Mouse (Mus musculus): ENCODE data around the gene Eml5. TPM values are rescaled to one million over a fixed set of nuclear protein-coding genes. Genes with fewer than 3 reads are reported as not detected.

Gene Eml5
- polyA plus RNA-seq, 1 experiment from 2014 or later: 3.6 TPM

- no peak for ATAC-seq (ENCODE audit: borderline replicate concordance, extremely low read depth, low FRiP score, low TSS enrichment)
- Histone ChIP-seq H3K9me3 (no peaks in the 10 kb centered on the region), H3K9ac (no peak overlapping the region), H3K27me3 (no peaks in the 10 kb centered on the region), H3K4me1 (no peaks in the 10 kb centered on the region), H3K4me3 (no peak overlapping the region), H3K4me2 (no peak overlapping the region), H3K27ac (no peak overlapping the region), H3K36me3 (no peaks in the 10 kb centered on the region)
- 32% methylated on average over 5 of the region's 5 CpGs for WGBS
Measured at GRCm38 (mm10) chr12:98881796-98882195, 19.5 kb downstream of the Eml5 start.

GRCm38 (mm10) chr12:98878693-98879092 is 22.6 kb downstream of the Eml5 start:
- H3K27ac ChIP-seq: no peak overlapping the region
- no peak for ATAC-seq (ENCODE audit: borderline replicate concordance, extremely low read depth, low FRiP score, low TSS enrichment)

DNA sequence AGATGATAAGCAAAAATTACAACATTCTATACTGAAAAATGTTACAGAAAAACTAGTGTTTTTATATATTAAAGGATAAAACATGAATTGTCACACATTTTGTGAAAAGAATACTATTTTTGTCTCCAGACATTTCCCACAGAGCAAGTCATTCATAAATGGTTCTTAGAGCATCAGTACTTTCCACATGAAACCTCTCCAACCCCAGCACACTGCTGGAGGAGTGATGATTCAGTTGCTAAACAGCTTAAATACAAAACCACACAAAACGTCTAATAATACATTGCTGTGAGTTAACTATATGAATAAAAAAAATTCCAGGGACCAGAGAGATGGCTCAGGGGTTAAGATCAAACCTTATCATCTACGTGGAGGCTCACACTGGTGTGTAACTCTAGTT is 26.1 kb downstream of the Eml5 start:
- Histone ChIP-seq H3K9me3 (no peaks in the 10 kb centered on the region), H3K27ac (no peak overlapping the region), H3K36me3 (no peaks in the 10 kb centered on the region), H3K27me3 (no peaks in the 10 kb centered on the region), H3K4me2 (no peak overlapping the region), H3K4me3 (no peak overlapping the region), H3K9ac (no peak overlapping the region), H3K4me1 (no peaks in the 10 kb centered on the region)
- ATAC-seq (ENCODE audit: borderline replicate concordance, extremely low read depth, low FRiP score, low TSS enrichment): no peak
- WGBS: 53% methylated on average over 2 of the region's 2 CpGs

More at GRCm38 (mm10) chr12:98878693-98879092, 22.6 kb downstream of the Eml5 start:
- Histone ChIP-seq H3K36me3 (no peaks in the 10 kb centered on the region), H3K9ac (no peak overlapping the region), H3K27me3 (no peaks in the 10 kb centered on the region), H3K4me2 (no peak overlapping the region), H3K4me3 (no peak overlapping the region), H3K4me1 (no peaks in the 10 kb centered on the region), H3K9me3 (no peaks in the 10 kb centered on the region)
- 72% methylated on average over 1 of the region's 1 CpGs for WGBS

- 84% methylated on average over 10 of the region's 10 CpGs for WGBS
- Histone ChIP-seq H3K4me3 (no peak overlapping the region), H3K4me2 (no peak overlapping the region), H3K27ac (no peak overlapping the region), H3K4me1 (no peaks in the 10 kb centered on the region), H3K9me3 (no peaks in the 10 kb centered on the region), H3K9ac (no peak overlapping the region), H3K27me3 (no peaks in the 10 kb centered on the region), H3K36me3 (no peaks in the 10 kb centered on the region)
- no peak for ATAC-seq (ENCODE audit: borderline replicate concordance, extremely low read depth, low FRiP score, low TSS enrichment)
Measured at GRCm38 (mm10) chr12:98872836-98873235, 28.4 kb downstream of the Eml5 start.

DNA sequence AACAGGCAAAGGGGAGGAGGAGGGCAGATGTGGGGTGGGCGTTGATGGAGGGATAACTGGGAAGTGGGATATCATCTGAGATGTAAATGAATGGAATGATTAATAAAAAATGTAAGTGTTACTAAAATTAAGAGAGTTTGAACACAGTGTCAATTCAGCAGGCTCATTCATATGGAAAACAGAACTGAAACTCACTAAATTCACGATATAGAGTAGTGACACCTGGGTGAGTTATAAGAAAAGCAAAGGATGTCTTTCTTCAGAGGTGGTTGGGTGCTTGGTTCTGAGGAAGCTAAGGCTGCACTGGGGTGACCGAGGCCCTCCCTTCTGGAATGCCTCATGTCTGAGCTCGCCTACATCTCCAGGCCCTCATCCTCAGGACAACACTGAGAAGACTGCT is 37.8 kb downstream of the Eml5 start:
- WGBS: 71% methylated on average over 4 of the region's 4 CpGs
- Histone ChIP-seq H3K9me3 (no peaks in the 10 kb centered on the region), H3K4me1 (no peaks in the 10 kb centered on the region), H3K4me2 (no peak overlapping the region), H3K4me3 (no peak overlapping the region), H3K36me3 (no peaks in the 10 kb centered on the region), H3K9ac (no peak overlapping the region), H3K27ac (no peak overlapping the region), H3K27me3 (no peaks in the 10 kb centered on the region)
- no peak for ATAC-seq (ENCODE audit: borderline replicate concordance, extremely low read depth, low FRiP score, low TSS enrichment)

- no peak for ATAC-seq (ENCODE audit: borderline replicate concordance, extremely low read depth, low FRiP score, low TSS enrichment)
- Histone ChIP-seq H3K36me3 (no peaks in the 10 kb centered on the region), H3K9ac (no peak overlapping the region), H3K9me3 (no peaks in the 10 kb centered on the region), H3K4me3 (no peak overlapping the region), H3K27ac (no peak overlapping the region), H3K4me1 (no peaks in the 10 kb centered on the region), H3K27me3 (no peaks in the 10 kb centered on the region), H3K4me2 (no peak overlapping the region)
- WGBS: 81% methylated on average over 2 of the region's 2 CpGs
Measured at GRCm38 (mm10) chr12:98860316-98860715, 41.0 kb downstream of the Eml5 start.

DNA sequence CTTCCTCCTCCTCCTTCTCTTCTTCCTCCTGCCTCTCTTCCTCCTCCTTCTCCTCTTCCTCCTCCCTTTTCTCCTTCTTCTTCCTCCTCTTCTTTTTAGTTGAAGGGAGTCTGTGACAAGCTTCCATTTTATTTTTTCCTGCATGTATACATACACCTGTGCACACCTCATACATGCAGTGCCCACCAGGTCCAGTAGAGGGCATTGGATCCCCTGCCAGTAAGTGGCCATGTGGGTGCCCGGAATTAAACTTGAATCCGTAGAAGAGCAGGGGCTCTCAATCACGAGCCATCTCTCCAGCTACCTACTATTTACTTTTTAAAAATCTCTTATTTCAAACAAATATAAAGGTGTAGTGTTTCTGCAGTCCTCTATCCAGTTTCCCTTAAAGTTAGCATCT is 50.5 kb downstream of the Eml5 start:
- Histone ChIP-seq H3K9ac (no peak overlapping the region), H3K27me3 (no peaks in the 10 kb centered on the region), H3K4me2 (no peak overlapping the region), H3K9me3 (no peaks in the 10 kb centered on the region), H3K36me3 (no peaks in the 10 kb centered on the region), H3K27ac (no peak overlapping the region), H3K4me3 (no peak overlapping the region), H3K4me1 (no peaks in the 10 kb centered on the region)
- ATAC-seq (ENCODE audit: borderline replicate concordance, extremely low read depth, low FRiP score, low TSS enrichment): no peak
- 17% methylated on average over 3 of the region's 3 CpGs for WGBS

- ATAC-seq (ENCODE audit: borderline replicate concordance, extremely low read depth, low FRiP score, low TSS enrichment): no peak
Measured at GRCm38 (mm10) chr12:98844774-98845173, 56.5 kb downstream of the Eml5 start.

GRCm38 (mm10) chr12:98840135-98840534 is 61.1 kb downstream of the Eml5 start:
- no peaks in the 10 kb centered on the region for H3K9me3 ChIP-seq
- no peak overlapping the region for H3K4me3 ChIP-seq
- H3K9ac ChIP-seq: no peak overlapping the region
- no peaks in the 10 kb centered on the region for H3K4me1 ChIP-seq
- H3K27ac ChIP-seq: no peak overlapping the region
- H3K36me3 ChIP-seq: no peaks in the 10 kb centered on the region
- H3K27me3 ChIP-seq: no peaks in the 10 kb centered on the region
- ATAC-seq (ENCODE audit: borderline replicate concordance, extremely low read depth, low FRiP score, low TSS enrichment): no peak
- 71% methylated on average over 3 of the region's 3 CpGs for WGBS
- H3K4me2 ChIP-seq: no peak overlapping the region

More at GRCm38 (mm10) chr12:98844774-98845173, 56.5 kb downstream of the Eml5 start:
- Histone ChIP-seq H3K36me3 (no peaks in the 10 kb centered on the region), H3K27ac (no peak overlapping the region), H3K27me3 (no peaks in the 10 kb centered on the region), H3K4me2 (no peak overlapping the region), H3K9me3 (no peaks in the 10 kb centered on the region), H3K4me3 (no peak overlapping the region), H3K9ac (no peak overlapping the region), H3K4me1 (no peaks in the 10 kb centered on the region)
- WGBS: 96% methylated on average over 3 of the region's 3 CpGs

DNA sequence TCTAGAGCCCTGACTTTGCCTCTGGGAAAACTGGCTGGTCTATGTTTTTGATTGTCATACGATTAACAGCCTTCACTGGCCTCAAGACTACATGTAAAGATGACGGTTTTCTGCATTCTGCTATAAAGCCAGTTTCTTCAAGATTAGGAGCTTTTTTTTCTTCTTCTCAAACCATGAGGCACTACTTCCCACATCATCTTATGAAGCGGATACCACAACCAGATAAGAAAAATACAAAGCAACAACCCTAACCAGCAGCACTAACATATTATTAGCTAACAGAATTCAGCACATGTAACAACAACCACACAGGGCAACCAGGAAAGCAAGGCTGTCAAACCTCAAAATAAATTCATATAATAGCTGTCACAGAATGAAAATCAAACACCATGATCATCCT is 63.3 kb downstream of the Eml5 start:
- Histone ChIP-seq H3K4me2 (no peak overlapping the region), H3K4me1 (peaks cover 3% of the 10 kb centered on the region; the same call in 1 of the 2 replicates), H3K27ac (no peak overlapping the region), H3K4me3 (no peak overlapping the region), H3K9ac (no peak overlapping the region), H3K27me3 (no peaks in the 10 kb centered on the region), H3K36me3 (no peaks in the 10 kb centered on the region), H3K9me3 (no peaks in the 10 kb centered on the region)
- WGBS: 93% methylated on average over 3 of the region's 3 CpGs
- no peak for ATAC-seq (ENCODE audit: borderline replicate concordance, extremely low read depth, low FRiP score, low TSS enrichment)

DNA sequence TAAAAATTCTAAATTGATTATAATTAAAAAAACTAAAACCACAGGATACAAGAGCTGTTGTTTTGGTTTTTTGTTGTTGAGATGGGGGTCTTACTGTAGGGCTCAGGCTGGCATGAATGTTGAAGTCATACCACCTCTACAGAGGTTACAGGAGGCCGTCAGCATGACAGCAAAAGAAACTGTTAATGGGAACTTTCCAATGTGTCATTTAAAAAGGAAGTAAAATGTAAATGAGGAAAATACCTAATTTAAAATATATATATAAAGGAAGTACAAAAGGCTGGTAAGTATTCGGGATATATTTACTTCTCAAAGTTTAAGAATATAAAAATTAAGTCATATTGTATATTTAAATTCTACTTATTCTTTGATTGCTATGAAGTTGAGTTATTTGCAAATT is 65.8 kb downstream of the Eml5 start:
- Histone ChIP-seq H3K9ac (no peak overlapping the region), H3K27ac (no peak overlapping the region), H3K36me3 (no peaks in the 10 kb centered on the region), H3K4me1 (peaks cover 7% of the 10 kb centered on the region; the same call in 1 of the 2 replicates), H3K4me2 (no peak overlapping the region), H3K9me3 (no peaks in the 10 kb centered on the region), H3K4me3 (no peak overlapping the region), H3K27me3 (no peaks in the 10 kb centered on the region)
- no peak for ATAC-seq (ENCODE audit: borderline replicate concordance, extremely low read depth, low FRiP score, low TSS enrichment)
- 69% methylated on average over 2 of the region's 2 CpGs for WGBS

DNA sequence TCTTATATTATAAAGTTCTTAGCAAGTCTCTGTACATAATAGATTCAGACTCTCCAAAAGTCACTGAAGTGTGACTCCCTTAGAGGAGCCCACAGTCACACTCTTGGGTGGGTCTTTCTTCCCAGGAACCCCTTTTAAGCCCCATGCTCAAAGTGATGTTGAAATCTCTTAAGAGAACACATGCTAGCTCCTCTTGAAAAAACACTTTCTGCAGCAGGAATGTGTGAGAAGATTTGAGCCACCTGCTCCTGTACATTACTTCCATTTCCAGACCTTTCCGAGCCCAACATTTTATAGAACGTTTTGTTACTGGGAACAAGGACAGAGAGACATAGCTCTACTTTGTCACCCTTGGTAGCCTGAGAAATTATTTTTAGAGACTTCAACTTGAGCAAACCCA is 66.4 kb downstream of the Eml5 start:
- H3K27ac ChIP-seq: 0 out of 2 replicates have a peak overlapping the region, but pooled peaks have one; percentile 44
- H3K36me3 ChIP-seq: no peaks in the 10 kb centered on the region
- no peaks in the 10 kb centered on the region for H3K27me3 ChIP-seq
- 36% methylated on average over 2 of the region's 2 CpGs for WGBS
- peak; percentile 46; the same call in 1 of the 2 replicates for ATAC-seq (ENCODE audit: borderline replicate concordance, extremely low read depth, low FRiP score, low TSS enrichment)
- H3K4me3 ChIP-seq: no peak overlapping the region
- H3K9ac ChIP-seq: no peak overlapping the region
- H3K9me3 ChIP-seq: no peaks in the 10 kb centered on the region
- peaks cover 7% of the 10 kb centered on the region; the same call in 1 of the 2 replicates for H3K4me1 ChIP-seq
- no peak overlapping the region for H3K4me2 ChIP-seq

DNA sequence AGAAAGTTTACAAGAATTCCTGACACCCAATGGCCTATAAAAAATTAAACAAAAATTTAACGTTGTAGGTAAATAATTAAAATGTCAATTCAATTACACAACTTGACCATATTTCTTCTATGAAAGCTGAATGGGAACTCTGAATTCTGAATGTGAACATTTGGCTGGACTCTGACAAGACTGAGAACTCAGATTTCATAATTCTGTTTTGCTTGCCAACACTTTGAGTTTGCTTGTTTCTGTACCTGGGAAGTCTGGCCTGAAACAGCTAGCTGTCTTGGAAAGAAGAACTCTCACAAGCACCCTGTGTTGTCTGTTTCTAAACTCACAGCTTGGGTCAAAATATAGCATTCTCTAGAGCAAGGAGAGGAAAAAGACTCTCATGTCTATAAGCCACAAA is 67.4 kb downstream of the Eml5 start:
- Histone ChIP-seq H3K4me1 (peaks cover 7% of the 10 kb centered on the region; the same call in 1 of the 2 replicates), H3K9me3 (no peaks in the 10 kb centered on the region), H3K9ac (no peak overlapping the region), H3K4me2 (no peak overlapping the region), H3K27ac (no peak overlapping the region), H3K4me3 (no peak overlapping the region), H3K27me3 (no peaks in the 10 kb centered on the region), H3K36me3 (no peaks in the 10 kb centered on the region)
- no peak for ATAC-seq (ENCODE audit: borderline replicate concordance, extremely low read depth, low FRiP score, low TSS enrichment)
- WGBS: 32% methylated on average over 1 of the region's 1 CpGs

Data from lung, embryonic 15.5 days (tissue).